In the genomic region with DNA sequence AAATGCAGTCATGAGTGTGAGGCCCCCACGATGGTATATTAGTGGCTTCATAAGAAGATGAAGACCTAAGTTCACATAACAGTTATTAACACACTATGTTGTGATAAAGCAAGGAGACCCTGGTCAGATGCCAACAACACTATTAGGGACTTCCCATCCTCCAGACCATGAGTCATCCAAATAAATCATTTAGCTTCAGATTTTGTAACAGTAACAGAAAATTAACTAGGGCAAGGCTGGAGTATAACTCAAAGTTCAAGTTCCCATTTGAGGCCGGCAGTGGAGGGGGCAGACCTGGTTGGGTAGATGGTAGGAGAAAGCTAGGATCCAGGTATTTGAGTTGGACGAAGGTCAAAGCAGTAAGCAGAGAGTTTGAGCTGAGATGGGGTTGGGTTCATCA, we compare ENCODE assay signal across 31 mouse cellular contexts. TPM values are rescaled to one million over a fixed set of nuclear protein-coding genes. Genes with fewer than 3 reads are reported as not detected.
A peak's percentile ranks its signal among the peaks of the same experiment; 100 is the strongest.
DNase-seq lines count a peak whose midpoint lies in the region; ATAC-seq lines count a peak whose summit lies in the region.
"Had no signal": no experiment of that assay in that cellular context is flagged by ENCODE, and none has a peak within 500 bp of the region (broad histone marks: within the 10 kb centered on the region; RNA-seq: fewer than 3 reads in every experiment).

No protein-coding gene starts in this region.

- H3K36me3 ChIP-seq in kidney, embryonic 14.5 days (ENCODE audit: control insufficient read depth, insufficient read depth, low read length) = no peaks in the 10 kb centered on the region
- H3K36me3 ChIP-seq: embryonic facial prominence, embryonic 13.5 days; heart, embryonic 15.5 days; intestine, embryonic 15.5 days; midbrain, embryonic 10.5 days had no signal

- no peak overlapping the region for H3K27ac ChIP-seq in kidney, embryonic 14.5 days (ENCODE audit: low read depth, low read length)
- H3K27ac ChIP-seq: embryonic facial prominence, embryonic 13.5 days; forebrain, embryonic 13.5 days; gastrocnemius, adult 2 months; heart, embryonic 15.5 days; intestine, embryonic 15.5 days; liver, embryonic 14.5 days; midbrain, embryonic 10.5 days had no signal

- H3K27me3 ChIP-seq in kidney, embryonic 14.5 days (ENCODE audit: control insufficient read depth, insufficient read depth, low read length) = no peaks in the 10 kb centered on the region
- H3K27me3 ChIP-seq: embryonic facial prominence, embryonic 13.5 days; forebrain, embryonic 13.5 days; heart, embryonic 15.5 days; intestine, embryonic 15.5 days had no signal

- H3K4me1 ChIP-seq in kidney, embryonic 14.5 days (ENCODE audit: control insufficient read depth, insufficient read depth, low read length) = peaks cover 7% of the 10 kb centered on the region; the same call in 1 of the 2 replicates
- H3K4me1 ChIP-seq: embryonic facial prominence, embryonic 13.5 days; heart, embryonic 15.5 days; intestine, embryonic 15.5 days had no signal

- H3K4me2 ChIP-seq in kidney, embryonic 14.5 days (replicated peaks; ENCODE audit: low read depth, low read length) = no peak overlapping the region
- H3K4me2 ChIP-seq: embryonic facial prominence, embryonic 13.5 days; forebrain, embryonic 13.5 days; heart, embryonic 15.5 days; intestine, embryonic 15.5 days had no signal

- DNase-seq in adrenal gland, adult (ENCODE audit: inconsistent age in 2 of 2, low spot score in 1 of 2) = peak; percentile 45 to 87
- DNase-seq in adrenal gland, postnatal 4 days (ENCODE audit: low spot score in 2 of 2) = no peak
- DNase-seq in kidney, postnatal 10 days = peak; percentile 21
- DNase-seq in NIH3T3 (ENCODE audit: low read depth) = peak; percentile 79
- DNase-seq in adrenal gland, postnatal 36 days = peak; percentile 31 to 56
- DNase-seq in heart, postnatal 4 days = no peak
- no peak for DNase-seq in frontal cortex, postnatal 36 days (ENCODE audit: low spot score in 2 of 2)
- DNase-seq: cerebellum, adult 2 months; cerebellum, postnatal 36 days; embryo, embryonic 11 days; gastrocnemius, adult 2 months; right cerebral cortex, postnatal 4 days; thymus, postnatal 25 days had no signal

- H3K9ac ChIP-seq in kidney, embryonic 14.5 days (ENCODE audit: low read depth, low read length) = no peak overlapping the region
- H3K9ac ChIP-seq: embryonic facial prominence, embryonic 13.5 days; forebrain, embryonic 13.5 days; heart, embryonic 15.5 days; intestine, embryonic 15.5 days; liver, embryonic 14.5 days had no signal

- no peak for ATAC-seq in kidney, embryonic 14.5 days (ENCODE audit: low FRiP score, low TSS enrichment)
- ATAC-seq: forebrain, embryonic 13.5 days; hindbrain, embryonic 16.5 days; intestine, embryonic 15.5 days; midbrain, embryonic 16.5 days had no signal

- peaks cover 4% of the 10 kb centered on the region; the same call in 1 of the 2 replicates for H3K9me3 ChIP-seq in kidney, embryonic 14.5 days (ENCODE audit: control insufficient read depth, low read length)
- H3K9me3 ChIP-seq: embryonic facial prominence, embryonic 13.5 days; forebrain, embryonic 13.5 days; heart, embryonic 15.5 days; intestine, embryonic 15.5 days; midbrain, embryonic 10.5 days had no signal

- no peak overlapping the region for H3K4me3 ChIP-seq in kidney, embryonic 14.5 days (ENCODE audit: low read length)
- H3K4me3 ChIP-seq: embryonic facial prominence, embryonic 13.5 days; erythroblast, embryonic 14.5 days; forebrain, embryonic 13.5 days; gastrocnemius, adult 2 months; heart, embryonic 15.5 days; intestine, embryonic 15.5 days; midbrain, embryonic 10.5 days had no signal

- 81% methylated on average over 3 of the region's 3 CpGs for WGBS in kidney, embryonic 14.5 days

RNA-seq across cellular contexts. Expression of gene Col5a3, which starts 33.6 kb away (rescaled TPM):
- total RNA-seq in adrenal gland, postnatal 4 days (2021) = 100 to 1,000 TPM; 233 TPM
- 0.73 and 0.77 TPM in 2 replicates for polyA plus RNA-seq in kidney, embryonic 14.5 days (2014; fragmentation: Nextera tagmentation; extraction: Ambion mirVana)
- 100 to 1,000 TPM; 187 to 205 TPM for total RNA-seq in adrenal gland, postnatal 36 days (2021)
- 10 to 100 TPM; 12.1 to 13.3 TPM for total RNA-seq in heart, postnatal 4 days (2021)
- total RNA-seq: hematopoietic stem cell, adult 5-6 weeks had no signal
- polyA plus RNA-seq: erythroblast, embryonic 14.5 days had no signal

RNA-seq across cellular contexts. Expression of gene Olfm2, which starts 35.1 kb away (rescaled TPM):
- 1 to 10 TPM; 6.5 to 8.5 TPM for total RNA-seq in adrenal gland, postnatal 4 days (2021)
- polyA plus RNA-seq in kidney, embryonic 14.5 days (2014; fragmentation: Nextera tagmentation; extraction: Ambion mirVana) = 4.1 and 5.1 TPM in 2 replicates
- total RNA-seq in adrenal gland, postnatal 36 days (2021) = under 1 TPM; 0.79 TPM
- total RNA-seq in heart, postnatal 4 days (2021) = under 1 TPM; 0.36 to 0.43 TPM
- total RNA-seq: hematopoietic stem cell, adult 5-6 weeks had no signal
- polyA plus RNA-seq: erythroblast, embryonic 14.5 days had no signal

RNA-seq across cellular contexts. Expression of gene Rdh8, which starts 37.0 kb away (rescaled TPM):
- not detected for total RNA-seq in adrenal gland, postnatal 4 days (2021)
- not detected in 2 replicates for polyA plus RNA-seq in kidney, embryonic 14.5 days (2014; fragmentation: Nextera tagmentation; extraction: Ambion mirVana)
- total RNA-seq in adrenal gland, postnatal 36 days (2021) = not detected
- not detected for total RNA-seq in heart, postnatal 4 days (2021)
- total RNA-seq: gastrocnemius, postnatal 4 days; hematopoietic stem cell, adult 5-6 weeks; layer of hippocampus, adult 18-20 months; layer of hippocampus, postnatal 25 days had no signal
- polyA plus RNA-seq: cerebellum, adult 2 months; embryonic facial prominence, embryonic 13.5 days; erythroblast, embryonic 14.5 days; forebrain, embryonic 13.5 days; heart, embryonic 15.5 days; hindbrain, embryonic 16.5 days; intestine, embryonic 15.5 days; limb, embryonic 11.5 days; liver, embryonic 14.5 days; lung, embryonic 16.5 days; midbrain, embryonic 10.5 days; midbrain, embryonic 16.5 days; neural tube, embryonic 14.5 days; stomach, embryonic 14.5 days had no signal

Comparison
In these comparisons a context has a peak if more than half of its experiments do, and no peak if none do; other contexts are left out.
1. DNase-seq: peak in adrenal gland, adult (2 of 2), kidney, postnatal 10 days (single experiment), NIH3T3 (single experiment) and adrenal gland, postnatal 36 days (2 of 2); none in adrenal gland, postnatal 4 days (0 of 2), heart, postnatal 4 days (single experiment) and frontal cortex, postnatal 36 days (0 of 2).
2. RNA of gene Olfm2, which starts 35.1 kb away (total RNA-seq): 6.5 to 8.5 TPM in adrenal gland, postnatal 4 days; 0.79 TPM in adrenal gland, postnatal 36 days and 0.36 to 0.43 TPM in heart, postnatal 4 days; every median in the first group is over 4 times any median in the second.
3. RNA of gene Col5a3, which starts 33.6 kb away (total RNA-seq): 233 TPM in adrenal gland, postnatal 4 days and 187 to 205 TPM in adrenal gland, postnatal 36 days; 12.1 to 13.3 TPM in heart, postnatal 4 days; every median in the first group is over 10 times any median in the second.